Mouse (Mus musculus) gastrocnemius, postnatal 36 days (tissue): ENCODE data around the gene Mcm3. TPM values are rescaled to one million over a fixed set of nuclear protein-coding genes. Genes with fewer than 3 reads are reported as not detected.
"Not testable (repeated sequence)": the region's sequence is repeated elsewhere in the genome, so short reads cannot be mapped to it uniquely, and the experiment has no call there.

Experiments
- DNase-seq, 2 experiments: peaks; one replicate each; pipeline ENCODE4 v3.0.0; 2022
- intact Hi-C: fragments of 180-260 bp; cut with DNase I; formaldehyde crosslinking; loops from one replicate; pipeline ENCODE4 v1.15.1; 2025
- total RNA-seq, 2 experiments: library from RNA; stranded (reverse); gene quantifications; 2 replicates each; pipeline ENCODE4 v1.2.3; 2021

Gene Mcm3
- total RNA-seq, 2 experiments from 2014 or later: 2.8 to 3.3 TPM

- no peak for DNase-seq
- intact Hi-C loops: no loop called here
Measured at GRCm38 (mm10) chr1:20814521-20814920, 5.6 kb downstream of the Mcm3 start.

DNA sequence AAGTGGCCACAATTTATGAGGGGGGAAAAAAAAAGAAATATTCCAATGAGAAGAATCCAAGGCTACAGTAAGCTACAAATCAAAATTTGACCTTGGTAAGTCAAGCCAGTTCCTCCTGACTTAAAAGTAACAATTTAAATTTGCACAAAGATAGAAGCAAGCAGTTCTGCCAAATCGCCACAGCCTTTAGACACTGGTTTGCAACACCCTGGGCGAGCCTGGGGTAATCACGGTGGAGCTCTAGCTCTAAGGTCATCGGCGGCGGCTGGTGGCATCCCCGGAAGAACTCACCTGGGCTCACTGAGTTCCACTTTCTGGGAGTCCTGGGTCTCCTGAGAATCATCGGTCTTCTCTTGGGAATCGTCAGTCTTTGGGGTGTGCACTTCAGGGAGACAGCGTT lies 15.6 kb downstream of the Mcm3 start:
- DNase-seq: no peak
- intact Hi-C loops: loop anchor here (5.0 kb wide), 1 partner anchor 192 kb away; no protein-coding TSS in a partner anchor

GRCm38 (mm10) chr1:20801682-20802390 lies 18.3 kb downstream of the Mcm3 start:
- intact Hi-C loops: loop anchor here (5.0 kb wide), 1 partner anchor 190 kb away; no protein-coding TSS in a partner anchor
- DNase-seq: no peak

DNA sequence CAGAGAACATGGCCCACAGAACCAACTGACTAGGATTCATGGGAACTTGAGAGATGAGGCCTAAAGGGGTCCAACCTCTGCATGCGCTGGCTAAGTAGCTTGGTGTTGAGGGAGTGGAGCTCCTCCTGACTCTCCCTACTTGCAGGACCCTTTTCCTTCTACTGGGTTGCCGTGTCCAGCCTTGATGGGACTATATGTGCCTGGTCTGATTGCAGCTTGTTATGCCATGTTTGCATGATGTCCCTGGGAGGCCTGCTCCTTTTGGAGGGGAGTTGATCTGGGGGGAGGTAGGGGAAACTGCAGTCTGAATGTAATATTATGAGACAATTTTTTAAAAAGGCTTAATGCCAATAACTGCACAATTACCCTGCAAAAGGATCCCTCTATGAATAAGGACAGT lies 18.8 kb downstream of the Mcm3 start:
- no peak for DNase-seq
- intact Hi-C loops: loop anchor here (5.0 kb wide), 1 partner anchor 189 kb away; no protein-coding TSS in a partner anchor

GRCm38 (mm10) chr1:20795178-20795577 lies 24.9 kb downstream of the Mcm3 start:
- intact Hi-C loops: no loop called here
- DNase-seq: no peak

DNA sequence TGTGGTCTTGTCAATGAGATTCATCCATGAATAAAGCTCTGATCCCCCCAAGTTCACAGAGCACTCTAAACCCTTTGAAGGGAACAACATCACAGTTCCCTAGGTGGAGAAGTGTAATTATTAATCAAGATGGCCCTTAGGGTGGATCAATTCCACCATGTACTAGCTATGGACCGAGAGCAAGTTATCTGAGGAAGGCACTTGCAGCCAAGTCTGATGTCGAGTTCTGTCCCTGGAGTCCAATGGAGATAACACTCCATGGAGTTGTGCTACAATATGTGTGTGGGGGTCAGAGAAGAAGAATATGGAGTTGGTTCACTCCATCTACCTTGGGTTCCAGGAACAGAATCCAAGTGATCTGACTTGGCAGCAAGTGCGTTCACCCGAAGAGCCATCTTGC lies 25.4 kb downstream of the Mcm3 start:
- no peak for DNase-seq
- intact Hi-C loops: no loop called here

GRCm38 (mm10) chr1:20791414-20791813 lies 28.7 kb downstream of the Mcm3 start:
- no peak for DNase-seq
- intact Hi-C loops: no loop called here

GRCm38 (mm10) chr1:20790517-20790916 lies 29.6 kb downstream of the Mcm3 start, which contains the start of gene Il17f:
Gene Il17f (minus strand): TSS chr1:20790617.
- DNase-seq, intact Hi-C loops: not testable (repeated sequence)

GRCm38 (mm10) chr1:20788419-20788818 lies 31.7 kb downstream of the Mcm3 start:
- intact Hi-C loops: no loop called here
- no peak for DNase-seq

DNA sequence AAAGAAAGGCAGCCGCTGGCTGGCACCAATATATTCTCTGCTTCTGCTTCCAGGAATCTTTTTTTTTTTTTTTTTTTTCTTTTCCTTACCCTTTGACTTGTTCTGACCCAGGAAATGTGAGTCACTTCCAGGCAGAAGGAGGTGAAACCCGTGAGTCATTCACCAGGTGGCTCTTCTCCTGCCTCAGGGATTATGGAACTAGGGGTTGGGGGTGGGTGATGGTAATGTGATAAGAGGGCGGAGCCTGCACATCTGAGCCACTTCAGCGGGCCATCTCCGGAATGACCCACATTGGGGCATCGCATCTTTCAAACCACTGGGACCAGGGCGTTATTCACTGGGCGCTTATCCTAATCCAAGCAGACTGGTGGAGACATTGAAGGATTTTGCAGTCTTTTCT lies 33.1 kb downstream of the Mcm3 start:
- intact Hi-C loops: no loop called here

DNA sequence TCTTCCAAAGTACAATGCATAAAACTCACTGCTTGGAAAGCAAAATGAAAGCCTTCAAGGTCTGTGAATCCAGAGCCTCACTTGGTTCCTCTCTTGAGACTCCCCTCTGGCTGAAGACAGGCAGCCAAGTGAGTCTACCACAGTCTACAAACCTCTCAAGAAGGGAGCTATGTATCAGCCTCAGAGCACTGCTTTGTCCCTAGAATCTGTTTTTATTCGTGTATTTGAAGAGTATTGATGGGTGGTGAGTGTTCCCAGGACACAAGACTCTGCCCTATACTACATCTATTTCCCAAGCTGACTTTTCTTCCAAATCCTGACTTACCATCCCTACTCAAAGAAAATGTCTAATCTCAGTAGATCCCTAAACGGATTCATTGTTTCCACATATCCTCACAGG lies 41.7 kb downstream of the Mcm3 start:
- DNase-seq: no peak
- intact Hi-C loops: no loop called here

More for the DNA sequence above, 33.1 kb downstream of the Mcm3 start:
- DNase-seq: no peak

DNA sequence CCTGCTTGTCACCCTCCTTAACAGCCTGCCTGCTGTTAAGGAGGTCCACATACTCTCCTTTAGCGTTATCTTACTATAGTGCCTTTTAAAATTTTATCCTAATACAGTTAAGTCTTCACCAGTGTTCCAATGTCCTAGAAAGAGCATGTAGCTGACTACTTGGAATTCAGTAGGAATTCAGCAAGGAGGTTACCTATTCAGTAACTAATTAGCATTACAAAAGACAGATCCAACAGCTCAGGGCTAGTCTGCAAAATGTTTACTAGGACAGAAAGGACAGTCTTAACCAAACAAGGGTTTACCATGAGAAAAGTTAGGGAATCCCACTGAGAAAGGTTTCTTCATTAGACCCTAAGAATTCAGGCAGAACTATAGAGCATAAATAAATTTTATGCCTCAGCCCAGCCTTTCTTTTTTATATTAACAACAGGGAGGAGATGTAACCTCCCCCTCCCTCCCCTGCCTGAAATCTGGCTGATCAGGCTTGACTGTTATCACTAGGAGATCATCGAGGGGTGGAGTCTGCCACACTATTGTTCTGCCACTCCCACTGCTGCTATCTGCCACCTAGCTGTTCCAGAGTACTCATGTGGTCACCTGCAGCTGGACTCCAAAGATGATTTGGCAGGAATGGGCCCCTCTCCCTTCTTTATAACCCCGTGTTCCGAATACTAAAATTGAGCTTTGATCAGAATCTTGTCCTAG lies 45.9 kb downstream of the Mcm3 start:
- DNase-seq, intact Hi-C loops: not testable (repeated sequence)

DNA sequence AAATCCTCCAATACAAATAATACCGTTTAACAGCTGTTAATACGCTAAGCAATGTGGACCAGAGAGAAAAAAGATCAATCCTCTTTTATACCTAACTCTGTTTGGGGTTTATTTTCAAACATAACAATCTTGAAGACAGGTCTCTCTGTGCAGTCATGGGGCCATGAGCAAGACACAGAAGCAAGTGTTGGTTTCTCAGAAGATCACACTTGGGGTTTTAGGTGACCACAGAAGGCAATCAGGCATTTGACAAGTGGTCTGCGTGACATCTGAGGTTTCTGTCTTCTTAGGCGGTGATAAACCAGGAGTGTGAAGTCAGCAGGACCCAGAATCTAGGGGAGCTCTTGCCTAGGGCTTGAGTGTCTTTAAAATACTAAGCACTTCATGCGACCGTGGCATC lies 53.6 kb downstream of the Mcm3 start:
- intact Hi-C loops: no loop called here
- DNase-seq: no peak

GRCm38 (mm10) chr1:20761411-20761810 lies 58.7 kb downstream of the Mcm3 start:
- no peak for DNase-seq
- intact Hi-C loops: no loop called here

DNA sequence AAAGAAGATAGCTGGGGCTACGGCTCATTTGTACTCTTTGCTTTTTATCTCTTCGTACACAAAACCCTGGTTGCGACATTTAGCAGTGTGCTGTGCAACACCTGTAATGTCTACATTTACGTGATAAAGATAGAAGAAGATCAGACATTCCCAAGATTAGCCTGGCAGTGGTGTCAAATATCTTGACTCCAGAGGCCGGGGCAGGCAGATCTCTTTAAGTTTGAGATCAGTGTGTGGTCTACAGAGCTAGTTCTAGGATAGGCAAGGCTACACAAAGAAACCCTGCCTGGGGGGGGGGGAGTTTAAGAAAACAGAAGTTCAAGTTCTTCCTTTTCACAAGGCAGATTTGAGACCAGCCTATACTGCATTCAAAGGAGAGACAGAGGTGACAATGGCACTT lies 59.8 kb downstream of the Mcm3 start:
- intact Hi-C loops: no loop called here

DNA sequence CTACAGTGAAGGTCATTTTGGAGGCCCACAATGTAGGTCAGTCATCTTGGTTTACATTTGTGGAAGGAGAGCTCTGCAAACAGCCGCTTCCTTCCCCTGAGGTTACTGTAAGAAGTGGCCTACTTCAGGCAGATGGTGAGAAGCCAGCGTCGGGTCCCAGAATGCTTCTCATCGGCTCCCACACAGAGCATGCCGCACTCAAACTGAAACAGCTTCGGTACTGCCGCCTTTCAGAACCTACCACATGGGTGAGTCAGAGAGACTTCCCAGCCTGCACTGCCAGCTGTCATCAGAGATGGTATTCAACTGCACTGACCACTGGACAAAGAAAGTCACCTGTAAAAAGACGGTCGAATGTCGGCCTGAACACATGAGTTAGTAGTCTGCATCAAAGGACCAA lies 60.3 kb downstream of the Mcm3 start:
- DNase-seq: no peak
- intact Hi-C loops: no loop called here

More for the DNA sequence above, 59.8 kb downstream of the Mcm3 start:
- DNase-seq: no peak

DNA sequence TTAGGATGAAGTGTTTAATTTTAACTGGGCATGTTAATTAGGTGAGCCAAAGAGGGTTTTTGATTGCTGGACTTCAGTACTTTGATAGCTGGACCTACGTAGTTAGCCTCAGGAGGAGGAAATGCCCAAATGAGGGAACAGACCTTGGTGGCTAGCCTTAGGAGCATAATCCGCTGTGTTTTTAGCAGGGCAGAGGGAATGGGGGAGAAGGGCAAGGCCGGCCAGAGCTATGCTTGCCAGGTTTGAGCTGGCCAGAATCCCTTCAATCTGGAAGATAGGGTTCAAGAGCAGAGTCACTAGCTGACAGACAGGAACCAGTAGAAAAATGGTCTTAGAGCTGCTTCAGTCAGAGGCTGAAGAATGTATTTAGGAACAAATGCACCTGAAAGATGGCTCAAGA lies 62.5 kb downstream of the Mcm3 start:
- intact Hi-C loops: no loop called here
- DNase-seq: no peak

DNA sequence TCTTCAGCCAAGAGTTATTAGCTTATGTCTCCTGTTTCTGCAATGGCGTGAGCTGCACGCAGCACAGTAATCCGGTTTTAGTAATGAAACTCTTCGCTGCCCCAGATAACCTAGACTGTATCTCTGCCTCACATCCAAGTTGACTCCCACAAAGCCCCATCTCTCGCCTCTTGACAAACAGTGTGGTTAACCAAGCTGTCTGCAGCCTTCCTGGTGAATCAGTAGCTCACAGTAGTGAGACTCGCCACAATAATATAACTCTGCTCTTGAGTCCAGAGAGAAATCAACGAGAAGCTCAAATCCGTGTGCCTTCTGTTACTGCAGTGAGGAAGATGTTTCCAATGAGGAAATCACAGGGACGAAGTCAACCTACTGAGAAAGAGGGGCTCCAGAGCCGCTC lies 65.7 kb downstream of the Mcm3 start:
- intact Hi-C loops: no loop called here

More for the DNA sequence above, 65.7 kb downstream of the Mcm3 start:
- no peak for DNase-seq
